8 mouse cellular contexts compared by ENCODE assay signal in genomic region chr2:52072491-52073140, GRCm38 (mm10). TPM values are rescaled to one million over a fixed set of nuclear protein-coding genes. Genes with fewer than 3 reads are reported as not detected.
DNase-seq lines count a peak whose midpoint lies in the region; ATAC-seq lines count a peak whose summit lies in the region.

Gene Rif1, plus strand, starts transcription at chr2:52072832.

- DNase-seq in adrenal gland, adult (ENCODE audit: inconsistent age in 2 of 2, low spot score in 1 of 2) = peak; percentile 90 to 96
- DNase-seq in embryo, embryonic 10.5 days (ENCODE audit: low spot score) = peak; percentile 90
- DNase-seq in gastrocnemius, postnatal 14 days = peak; percentile 88
- DNase-seq in intestine, embryonic 14.5 days (ENCODE audit: low spot score) = no peak
- peak; percentile 70 to 93 for DNase-seq in left cerebral cortex, postnatal 10 days (ENCODE audit: extremely low spot score in 1 of 2, low spot score in 2 of 2)
- DNase-seq in right cerebral cortex, postnatal 10 days (ENCODE audit: low spot score in 2 of 2) = peak; percentile 84 to 88
- DNase-seq in urinary bladder, postnatal 25 days (ENCODE audit: low spot score) = peak; percentile 82

- intact Hi-C loops in gastrocnemius, postnatal 14 days (cut with DNase I; ENCODE audit: low total_unique reads) = no loop called here
- intact Hi-C loops in left cerebral cortex, postnatal 10 days (cut with DNase I) = loop anchor here (5.0 kb wide), 2 partner anchors 100 to 135 kb away; partner anchors contain the start of genes Nmi and Rbm43

- ATAC-seq in intestine, embryonic 14.5 days (replicated peaks; ENCODE audit: low FRiP score, low TSS enrichment, low read depth) = peak; percentile 95
- peak; percentile 92 for ATAC-seq in megakaryocyte progenitor cell, adult 5-6 weeks (replicated peaks; ENCODE audit: poor library complexity)

- peak within 1 kb of the TSS; percentile 75 for H3K27ac ChIP-seq in intestine, embryonic 14.5 days (ENCODE audit: low read depth)

- WGBS in intestine, embryonic 14.5 days = under 1% methylated on average over 49 of the region's 72 CpGs

- H3K36me3 ChIP-seq in intestine, embryonic 14.5 days (ENCODE audit: control insufficient read depth, insufficient read depth, low read length) = peaks cover 33% of the 10 kb centered on the region

- H3K4me2 ChIP-seq in intestine, embryonic 14.5 days (ENCODE audit: low read length) = peak within 1 kb of the TSS; percentile 65

- no peaks in the 10 kb centered on the region for H3K9me3 ChIP-seq in intestine, embryonic 14.5 days (ENCODE audit: control insufficient read depth, low read length)

- peak within 1 kb of the TSS; percentile 93 for H3K9ac ChIP-seq in intestine, embryonic 14.5 days (ENCODE audit: low read length)

- peaks cover 17% of the 10 kb centered on the region; the same call in 1 of the 2 replicates for H3K4me1 ChIP-seq in intestine, embryonic 14.5 days (replicated peaks; ENCODE audit: control insufficient read depth, insufficient read depth, low read length)

- H3K27me3 ChIP-seq in intestine, embryonic 14.5 days (replicated peaks; ENCODE audit: control insufficient read depth, insufficient read depth, low read length) = no peaks in the 10 kb centered on the region

- H3K4me3 ChIP-seq in intestine, embryonic 14.5 days (ENCODE audit: low read depth, low read length) = peak within 1 kb of the TSS; percentile 97

RNA-seq across cellular contexts. Expression of gene Rif1, which starts in this region (rescaled TPM):
- total RNA-seq in gastrocnemius, postnatal 14 days (2021) = 1 to 10 TPM; 7.5 to 9.3 TPM
- polyA plus RNA-seq in intestine, embryonic 14.5 days (2014; fragmentation: Nextera tagmentation; extraction: Ambion mirVana) = 39.1 and 46.6 TPM in 2 replicates
- 10 to 100 TPM; 16.2 to 23.2 TPM for total RNA-seq in left cerebral cortex, postnatal 10 days (2021)
- total RNA-seq in megakaryocyte progenitor cell, adult 5-6 weeks (2015) = 90.3 and 126 TPM in 2 replicates
- 79.4 and 107 TPM in 2 replicates for total RNA-seq in megakaryocyte progenitor cell, adult 5-6 weeks (2017)
